Mouse (Mus musculus) hindbrain, embryonic 11.5 days (tissue): ENCODE measurements at regions not wholly inside any gene's neighbourhood (a gene's known extent, or its start where the extent isn't known, plus 50 kb on each side); places are given as distances from the start of the nearest gene placed in this dataset.
A peak's percentile ranks its signal among the peaks of the same experiment; 100 is the strongest.

Experiments
- ATAC-seq: fragments of 200-750 bp; cut with Nextera tagmentation; 2 replicates; pipeline ENCODE4 v1.8.0; 2017; ENCODE audit warnings: mild to moderate bottlenecking, moderate TSS enrichment, moderate library complexity; ENCODE audit not compliant: low FRiP score
- DNase-seq: peaks from one replicate; pipeline ENCODE4 v3.0.0-alpha.2; 2015; ENCODE audit warnings: low spot score
- H3K27ac ChIP-seq: fragments of 300-500 bp; sonication (generic); 2 replicates; pipeline ENCODE4 v1.5.1; 2014; ENCODE audit warnings: mild to moderate bottlenecking, low read depth, low read length
- H3K27me3 ChIP-seq: fragments of 300-500 bp; sonication (generic); 2 replicates; pipeline ENCODE4 v1.6.1; 2014; ENCODE audit warnings: mild to moderate bottlenecking, low read length, moderate library complexity, mixed read lengths; ENCODE audit not compliant: control insufficient read depth, insufficient read depth
- H3K36me3 ChIP-seq: fragments of 300-500 bp; sonication (generic); 2 replicates; pipeline ENCODE4 v1.6.1; 2014; ENCODE audit warnings: mild to moderate bottlenecking, low read length, moderate library complexity, mixed read lengths; ENCODE audit not compliant: control insufficient read depth, insufficient read depth
- H3K4me1 ChIP-seq: fragments of 300-500 bp; sonication (generic); replicated peaks from 2 replicates; pipeline ENCODE4 v1.6.1; 2014; ENCODE audit warnings: low read length, mixed read lengths; ENCODE audit not compliant: control insufficient read depth, insufficient read depth
- H3K4me2 ChIP-seq: fragments of 300-500 bp; sonication (generic); replicated peaks from 2 replicates; pipeline ENCODE4 v1.6.1; 2014; ENCODE audit warnings: mild to moderate bottlenecking, low read depth, low read length
- H3K4me3 ChIP-seq: fragments of 300-500 bp; sonication (generic); 2 replicates; pipeline ENCODE4 v1.5.1; 2014; ENCODE audit warnings: low read depth, low read length
- H3K9ac ChIP-seq: fragments of 300-500 bp; sonication (generic); 2 replicates; pipeline ENCODE4 v1.6.1; 2014; ENCODE audit warnings: low read depth, low read length
- H3K9me3 ChIP-seq: fragments of 300-500 bp; sonication (generic); 2 replicates; pipeline ENCODE4 v1.6.1; 2016; ENCODE audit warnings: low read length; ENCODE audit not compliant: control insufficient read depth
- WGBS: fragments of 180-500 bp; shearing (Covaris S2); extraction: QIAGEN DNeasy Blood & Tissue Kit; methylation state at CpG from one replicate; pipeline ENCODE4 v1.1.7; 2014; 5-methylcytosine and 5-hydroxymethylcytosine counted together

DNA sequence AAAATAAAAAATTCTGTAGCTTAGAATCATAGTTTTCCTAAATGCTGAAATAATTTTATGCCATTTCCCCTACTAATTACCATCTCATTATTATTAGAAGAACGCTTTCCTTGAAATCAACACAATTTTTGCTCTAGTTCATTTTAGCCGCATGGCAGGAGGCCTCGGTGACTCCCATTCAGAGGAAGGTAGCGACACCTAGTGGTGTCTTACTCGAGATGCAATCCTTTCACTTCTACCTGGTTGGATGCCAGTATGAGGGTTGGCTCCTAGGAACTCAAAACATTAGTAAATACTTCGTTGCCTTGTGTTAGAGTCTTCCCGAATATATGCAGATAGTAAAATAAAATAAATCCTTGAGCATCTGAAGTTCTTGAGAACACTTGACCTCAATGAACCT is 76.3 kb upstream of the Pitrm1 start:
- 10% methylated on average over 7 of the region's 7 CpGs for WGBS
- no peaks in the 10 kb centered on the region for H3K9me3 ChIP-seq
- no peak overlapping the region for H3K9ac ChIP-seq
- H3K4me1 ChIP-seq, result no peaks in the 10 kb centered on the region
- no peak overlapping the region for H3K4me2 ChIP-seq
- ATAC-seq, result peak; percentile 72; the same call in 1 of the 2 replicates
- H3K36me3 ChIP-seq, result no peaks in the 10 kb centered on the region
- DNase-seq, result peak; percentile 82
- no peaks in the 10 kb centered on the region for H3K27me3 ChIP-seq
- no peak overlapping the region for H3K4me3 ChIP-seq
- no peak overlapping the region for H3K27ac ChIP-seq

DNA sequence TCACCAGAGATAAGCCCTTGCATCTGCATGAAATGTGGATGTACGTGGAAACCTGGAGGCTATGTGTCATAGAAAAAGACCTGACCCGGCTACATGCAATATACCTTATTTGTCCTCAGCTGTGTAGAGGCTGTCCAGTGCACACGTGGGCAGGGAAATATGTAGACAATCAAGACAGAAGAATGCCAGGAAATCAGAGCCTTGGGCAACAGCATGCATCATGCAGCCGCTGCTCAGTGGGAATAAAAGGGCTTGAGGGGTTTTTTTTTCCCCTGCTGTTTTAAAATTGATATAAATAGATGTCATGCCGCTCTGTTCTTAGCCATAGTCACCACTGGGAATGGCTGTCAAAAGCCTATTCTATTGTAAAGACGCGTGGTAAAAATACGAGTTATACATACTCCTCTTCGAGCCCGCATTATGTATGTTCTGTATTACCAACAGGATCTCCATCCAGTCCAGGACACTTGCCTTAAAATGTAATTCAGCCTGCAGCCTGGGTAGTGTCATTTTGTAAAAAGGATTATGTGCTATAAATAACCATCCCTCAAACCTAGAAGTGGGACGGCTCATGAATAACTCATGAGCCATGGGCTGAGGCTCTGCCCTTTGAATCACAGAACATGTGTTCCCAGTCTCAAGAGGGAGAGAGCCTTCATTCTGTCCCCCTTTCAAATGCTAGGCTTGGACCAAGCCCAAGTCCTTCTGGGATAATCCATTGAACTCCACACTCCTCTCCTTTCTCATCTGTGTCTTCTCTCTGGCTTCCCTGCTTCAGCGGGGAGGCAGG is 74.4 kb upstream of the Pitrm1 start:
- H3K27ac ChIP-seq, result peak overlapping the region; percentile 47; the same call in 1 of the 2 replicates
- ATAC-seq (peak; percentile 84), DNase-seq (peak; percentile 38)
- H3K9ac ChIP-seq, result no peak overlapping the region
- no peaks in the 10 kb centered on the region for H3K9me3 ChIP-seq
- H3K4me2 ChIP-seq, result no peak overlapping the region
- H3K4me1 ChIP-seq, result no peaks in the 10 kb centered on the region
- H3K36me3 ChIP-seq, result no peaks in the 10 kb centered on the region
- H3K27me3 ChIP-seq, result no peaks in the 10 kb centered on the region
- no peak overlapping the region for H3K4me3 ChIP-seq
- 56% methylated on average over 12 of the region's 12 CpGs for WGBS

DNA sequence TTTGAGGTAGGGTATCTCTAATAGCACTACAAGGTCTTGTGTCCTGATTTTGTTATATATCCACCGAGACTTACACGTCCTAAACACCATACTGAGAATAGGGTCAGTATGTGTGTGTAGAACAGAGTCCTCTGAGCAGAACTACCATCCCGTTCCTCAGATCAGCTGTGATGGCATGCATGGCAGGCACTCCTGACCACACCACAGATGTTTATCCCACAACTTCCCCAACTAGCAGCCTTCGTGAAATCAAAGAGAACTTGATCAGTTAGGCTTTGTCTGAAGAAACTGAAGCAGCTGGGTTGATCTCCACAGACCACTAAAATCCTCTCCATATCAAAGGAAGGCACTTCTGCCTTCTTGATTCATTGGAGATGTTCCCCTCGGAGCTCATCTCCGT is 68.3 kb upstream of the Pitrm1 start:
- Histone ChIP-seq H3K36me3 (no peaks in the 10 kb centered on the region), H3K4me2 (no peak overlapping the region), H3K27ac (no peak overlapping the region), H3K9ac (no peak overlapping the region), H3K9me3 (no peaks in the 10 kb centered on the region), H3K27me3 (no peaks in the 10 kb centered on the region), H3K4me1 (no peaks in the 10 kb centered on the region), H3K4me3 (no peak overlapping the region)
- 82% methylated on average over 6 of the region's 6 CpGs for WGBS
- DNase-seq (no peak), ATAC-seq (no peak)

DNA sequence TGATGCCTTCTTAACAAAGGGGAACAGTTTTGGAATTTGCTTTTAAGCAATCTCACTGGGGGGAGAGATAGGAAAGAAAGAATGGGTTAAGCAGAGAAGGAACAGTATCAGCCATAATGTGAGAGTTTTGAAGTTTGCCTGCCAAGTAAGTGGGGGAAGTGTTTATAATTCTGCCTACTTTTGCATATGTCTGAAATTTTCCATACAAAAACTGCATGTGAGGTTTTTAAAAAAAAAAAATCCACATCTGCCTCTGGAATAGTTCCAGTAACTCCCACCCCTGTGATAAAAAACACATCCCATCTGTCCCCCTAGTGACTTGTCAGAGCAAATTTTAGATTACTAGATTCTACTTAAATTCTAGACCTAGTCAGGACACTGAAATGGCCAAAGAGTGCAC is 63.5 kb upstream of the Pitrm1 start:
- H3K27ac ChIP-seq, result no peak overlapping the region
- H3K4me3 ChIP-seq, result no peak overlapping the region
- H3K27me3 ChIP-seq, result no peaks in the 10 kb centered on the region
- DNase-seq, result no peak
- H3K4me1 ChIP-seq, result no peaks in the 10 kb centered on the region
- no peak for ATAC-seq
- no peak overlapping the region for H3K9ac ChIP-seq
- no peak overlapping the region for H3K4me2 ChIP-seq
- no peaks in the 10 kb centered on the region for H3K9me3 ChIP-seq
- no peaks in the 10 kb centered on the region for H3K36me3 ChIP-seq

DNA sequence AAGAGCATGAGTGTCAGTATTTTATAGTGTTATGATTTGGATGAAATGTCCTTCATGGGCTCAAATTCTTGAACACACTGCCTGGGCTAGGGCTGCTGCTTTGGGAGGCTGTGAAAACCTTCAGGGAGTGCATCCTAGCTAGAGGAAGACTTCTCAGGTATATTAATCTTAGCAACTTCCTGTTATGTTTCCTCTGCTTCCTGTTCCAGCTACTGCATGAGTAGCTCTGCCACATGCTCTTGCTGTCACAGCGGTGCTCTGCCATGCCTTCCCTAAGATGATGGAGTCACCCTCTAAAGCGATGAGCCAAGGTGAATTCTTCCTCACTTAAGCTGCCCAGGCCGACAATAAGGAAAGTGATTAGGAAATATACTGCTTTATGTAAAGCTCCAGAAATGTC is 60.1 kb upstream of the Pitrm1 start:
- no peak for DNase-seq
- no peak overlapping the region for H3K4me2 ChIP-seq
- ATAC-seq, result no peak
- H3K27me3 ChIP-seq, result no peaks in the 10 kb centered on the region
- H3K27ac ChIP-seq, result no peak overlapping the region
- H3K9me3 ChIP-seq, result no peaks in the 10 kb centered on the region
- H3K4me3 ChIP-seq, result no peak overlapping the region
- H3K9ac ChIP-seq, result no peak overlapping the region
- WGBS, result 92% methylated on average over 3 of the region's 3 CpGs
- H3K36me3 ChIP-seq, result no peaks in the 10 kb centered on the region
- H3K4me1 ChIP-seq, result no peaks in the 10 kb centered on the region

DNA sequence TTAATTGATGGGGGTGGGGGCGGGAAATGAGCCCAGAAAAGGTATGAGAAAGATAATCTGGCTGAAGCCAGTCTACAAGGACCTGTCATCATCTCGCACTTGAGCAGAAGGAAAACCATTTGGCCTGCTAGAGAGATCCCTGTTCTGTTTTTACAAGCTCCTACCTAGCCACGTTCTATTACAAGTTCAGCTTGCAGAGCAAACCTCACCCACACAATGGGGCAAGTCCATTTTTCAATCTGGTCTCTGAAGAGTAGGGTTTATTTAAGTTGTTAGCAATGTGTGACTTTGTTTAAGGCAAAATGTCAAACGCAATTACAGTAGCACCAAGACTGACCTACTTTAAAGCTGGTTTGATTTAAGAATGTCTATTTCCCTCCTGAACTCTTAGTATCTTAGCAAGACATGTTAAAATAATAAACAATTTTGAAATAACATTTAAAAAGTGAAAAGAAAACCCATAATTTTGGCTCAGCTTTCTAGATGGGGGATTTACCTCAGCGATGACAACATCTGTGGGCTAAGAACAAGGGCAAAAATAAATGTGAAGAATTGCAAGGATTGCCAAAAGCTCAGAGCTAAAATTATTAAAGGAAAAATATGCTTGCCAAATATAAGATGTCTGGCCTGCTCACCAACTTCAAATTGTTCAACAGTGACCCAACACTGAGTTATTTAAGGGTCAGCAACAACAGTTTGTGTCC is 54.9 kb upstream of the Pitrm1 start:
- H3K9me3 ChIP-seq, result no peaks in the 10 kb centered on the region
- H3K27me3 ChIP-seq, result no peaks in the 10 kb centered on the region
- no peak for DNase-seq
- no peak for ATAC-seq
- no peak overlapping the region for H3K4me3 ChIP-seq
- no peaks in the 10 kb centered on the region for H3K4me1 ChIP-seq
- WGBS, result 80% methylated on average over 5 of the region's 5 CpGs
- H3K36me3 ChIP-seq, result no peaks in the 10 kb centered on the region
- H3K27ac ChIP-seq, result no peak overlapping the region
- no peak overlapping the region for H3K9ac ChIP-seq
- no peak overlapping the region for H3K4me2 ChIP-seq
